Mouse (Mus musculus) midbrain, embryonic 16.5 days (tissue): Measurements from ENCODE around the gene Cacna2d3. TPM values are rescaled to one million over a fixed set of nuclear protein-coding genes. Genes with fewer than 3 reads are reported as not detected.

Source experiments
- ATAC-seq: fragments of 200-750 bp; cut with Nextera tagmentation; 2 replicates; pipeline ENCODE4 v1.8.0; 2017; ENCODE audit warnings: moderate TSS enrichment
- H3K27ac ChIP-seq: fragments of 300-500 bp; sonication (generic); 2 replicates; pipeline ENCODE4 v1.5.1; 2014; ENCODE audit warnings: mild to moderate bottlenecking, low read length, mixed read lengths
- H3K27me3 ChIP-seq: fragments of 300-500 bp; sonication (generic); 2 replicates; pipeline ENCODE4 v1.6.1; 2014; ENCODE audit warnings: low read depth, low read length, mixed read lengths; ENCODE audit not compliant: control insufficient read depth, insufficient read depth
- H3K36me3 ChIP-seq: fragments of 300-500 bp; sonication (generic); 2 replicates; pipeline ENCODE4 v1.6.1; 2014; ENCODE audit warnings: mild to moderate bottlenecking, low read length, moderate library complexity, mixed read lengths; ENCODE audit not compliant: control insufficient read depth, insufficient read depth
- H3K4me1 ChIP-seq: fragments of 300-500 bp; sonication (generic); 2 replicates; pipeline ENCODE4 v1.6.1; 2014; ENCODE audit warnings: mild to moderate bottlenecking, low read length, mixed read lengths; ENCODE audit not compliant: control insufficient read depth, insufficient read depth
- H3K4me2 ChIP-seq: fragments of 300-500 bp; sonication (generic); 2 replicates; pipeline ENCODE4 v1.6.1; 2014; ENCODE audit warnings: mild to moderate bottlenecking, low read length, mixed read lengths
- H3K4me3 ChIP-seq: fragments of 300-500 bp; sonication (generic); 2 replicates; pipeline ENCODE4 v1.5.1; 2014; ENCODE audit warnings: low read depth, mild to moderate bottlenecking, low read length, moderate library complexity, mixed read lengths
- H3K9ac ChIP-seq: fragments of 300-500 bp; sonication (generic); 2 replicates; pipeline ENCODE4 v1.6.1; 2014; ENCODE audit warnings: low read depth, low read length, mixed read lengths
- H3K9me3 ChIP-seq: fragments of 300-500 bp; sonication (generic); replicated peaks from 2 replicates; pipeline ENCODE4 v1.6.1; 2014; ENCODE audit warnings: mild to moderate bottlenecking, low read length, mixed read lengths; ENCODE audit not compliant: control insufficient read depth, poor library complexity, severe bottlenecking
- WGBS: fragments of 180-500 bp; shearing (Covaris S2); extraction: QIAGEN DNeasy Blood & Tissue Kit; methylation state at CpG from one replicate; pipeline ENCODE4 v1.1.7; 2014; 5-methylcytosine and 5-hydroxymethylcytosine counted together
- polyA plus RNA-seq: library from polyadenylated mRNA; unstranded; fragments of >200 nt; fragmentation: Nextera tagmentation; extraction: Ambion mirVana; gene quantifications from 2 replicates; pipeline ENCODE4 v1.2.1, GENCODE M21; 2015

The Cacna2d3 gene
- polyA plus RNA-seq, 1 experiment from 2014 or later, result 31.0 TPM

DNA sequence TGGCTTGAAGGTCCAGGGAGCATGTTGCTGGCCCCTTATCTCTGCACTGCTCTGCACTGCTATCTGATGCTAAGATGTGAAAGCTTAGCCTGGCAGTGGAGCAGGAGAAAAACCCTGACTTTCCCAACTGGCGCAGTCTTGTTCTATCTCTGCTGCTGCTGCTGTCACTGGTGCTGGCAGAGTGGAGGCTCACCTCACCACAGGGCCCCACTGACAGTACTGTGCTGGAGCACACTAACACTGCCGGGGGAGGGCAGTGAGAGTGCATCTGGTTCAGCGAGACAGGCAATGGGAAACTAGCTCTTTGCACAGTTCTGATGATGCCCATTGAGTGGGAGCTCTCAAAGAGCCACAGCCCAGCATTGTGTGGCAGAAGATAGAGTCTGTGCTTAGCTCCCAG is 283.4 kb downstream of the Cacna2d3 start:
- H3K27ac ChIP-seq, result no peak overlapping the region
- no peak overlapping the region for H3K4me2 ChIP-seq
- peaks cover 10% of the 10 kb centered on the region for H3K4me1 ChIP-seq
- H3K4me3 ChIP-seq, result no peak overlapping the region
- 80% methylated on average over 3 of the region's 3 CpGs for WGBS
- no peaks in the 10 kb centered on the region for H3K36me3 ChIP-seq
- H3K27me3 ChIP-seq, result no peaks in the 10 kb centered on the region
- H3K9me3 ChIP-seq, result no peaks in the 10 kb centered on the region
- H3K9ac ChIP-seq, result no peak overlapping the region
- no peak for ATAC-seq

DNA sequence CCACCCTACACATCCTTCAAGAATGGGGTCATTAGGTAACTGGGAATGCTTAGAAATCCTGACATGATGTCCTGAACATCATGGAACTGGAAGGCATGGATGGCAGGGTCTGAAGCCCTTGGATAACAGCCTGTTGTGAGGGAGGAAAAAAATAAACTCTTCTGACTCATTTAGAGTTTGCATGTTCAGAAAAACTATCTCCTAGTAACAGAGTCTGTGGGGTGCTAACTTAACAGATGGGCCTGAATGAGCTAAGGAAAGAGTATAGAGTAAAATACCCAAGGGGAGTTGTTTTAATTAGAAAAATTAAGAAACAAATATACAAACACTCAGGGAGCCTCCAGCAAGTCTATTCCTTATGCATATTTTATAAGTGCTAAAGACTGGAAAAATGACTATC is 286.5 kb downstream of the Cacna2d3 start:
- H3K4me3 ChIP-seq, result no peak overlapping the region
- H3K9me3 ChIP-seq, result no peaks in the 10 kb centered on the region
- H3K27me3 ChIP-seq, result no peaks in the 10 kb centered on the region
- no peak for ATAC-seq
- no peak overlapping the region for H3K9ac ChIP-seq
- H3K27ac ChIP-seq, result no peak overlapping the region
- H3K4me1 ChIP-seq, result no peaks in the 10 kb centered on the region
- no peak overlapping the region for H3K4me2 ChIP-seq
- H3K36me3 ChIP-seq, result no peaks in the 10 kb centered on the region

DNA sequence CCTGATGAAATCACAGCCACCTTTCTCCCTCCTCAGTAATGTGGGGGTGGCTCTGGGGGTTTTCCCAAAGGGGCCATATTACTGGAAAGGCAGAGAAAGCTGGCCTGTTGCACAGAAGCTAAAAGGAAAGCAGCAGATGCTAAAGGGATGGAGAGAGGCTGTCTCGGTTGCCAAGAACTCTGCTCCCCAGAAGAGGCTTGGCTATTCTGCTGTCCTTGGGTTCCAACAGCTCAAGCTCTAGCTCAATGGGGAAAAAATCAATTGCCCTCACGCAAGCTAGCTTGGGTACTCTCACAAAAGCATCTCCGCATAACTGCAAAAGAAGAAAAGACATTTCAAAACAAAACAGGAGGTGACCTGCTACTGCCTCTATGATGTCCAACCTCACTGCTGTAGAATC is 287.9 kb downstream of the Cacna2d3 start:
- ATAC-seq, result no peak
- no peaks in the 10 kb centered on the region for H3K27me3 ChIP-seq
- no peaks in the 10 kb centered on the region for H3K9me3 ChIP-seq
- H3K4me2 ChIP-seq, result no peak overlapping the region
- no peak overlapping the region for H3K27ac ChIP-seq
- H3K4me1 ChIP-seq, result no peaks in the 10 kb centered on the region
- H3K4me3 ChIP-seq, result no peak overlapping the region
- H3K9ac ChIP-seq, result no peak overlapping the region
- WGBS, result 64% methylated on average over 3 of the region's 3 CpGs
- no peaks in the 10 kb centered on the region for H3K36me3 ChIP-seq

DNA sequence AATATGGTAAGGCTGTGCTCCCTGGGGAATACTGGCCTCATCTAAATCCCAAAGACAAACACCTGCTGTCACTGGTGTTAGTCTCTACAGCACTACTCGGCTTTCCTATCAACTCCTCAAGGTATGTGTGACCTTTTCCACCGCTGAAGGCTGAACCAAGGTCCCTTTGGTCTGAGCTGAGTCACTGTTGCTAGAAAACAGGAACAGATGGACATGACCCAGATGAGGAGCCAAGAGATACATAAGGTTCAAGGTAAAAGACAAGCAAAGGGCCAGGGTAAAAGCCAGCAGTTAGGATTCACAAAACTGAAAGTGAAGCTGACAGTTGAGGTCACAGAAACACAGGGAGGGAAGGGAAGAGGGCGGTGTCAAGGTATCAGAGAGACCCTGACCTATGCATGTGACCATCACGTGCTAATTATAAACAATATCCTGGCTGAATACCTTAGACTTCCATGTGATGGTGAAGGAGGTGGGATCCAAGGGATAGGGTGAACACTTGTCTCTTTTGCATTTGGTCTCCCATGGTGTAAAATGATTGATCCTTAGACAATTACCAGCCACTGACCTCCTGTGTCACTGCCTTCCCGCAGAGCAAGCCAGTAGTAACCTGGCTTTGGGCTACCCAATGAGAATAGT is 288.5 kb downstream of the Cacna2d3 start:
- no peak overlapping the region for H3K9ac ChIP-seq
- 68% methylated on average over 5 of the region's 5 CpGs for WGBS
- no peak overlapping the region for H3K27ac ChIP-seq

DNA sequence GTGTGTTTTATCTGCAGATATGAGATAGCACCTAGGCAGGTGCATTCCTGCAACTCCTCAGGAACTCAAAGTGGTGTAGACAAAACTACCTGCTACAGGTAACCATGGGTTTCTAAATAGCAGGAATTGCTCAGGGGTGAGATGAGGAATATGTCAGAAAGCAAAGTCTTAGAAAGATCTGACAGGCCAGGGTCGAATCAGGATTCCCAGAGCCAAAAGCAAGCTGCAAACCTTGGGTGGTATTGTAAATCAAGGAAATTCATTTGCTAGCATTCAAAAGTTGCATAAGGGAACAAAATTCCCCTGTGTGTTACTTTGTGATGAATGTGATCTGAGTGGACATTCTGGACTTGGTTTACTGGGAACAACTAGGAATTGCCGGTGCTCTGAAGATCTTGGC is 291.9 kb downstream of the Cacna2d3 start:
- WGBS, result 42% methylated on average over 2 of the region's 2 CpGs
- Histone ChIP-seq H3K9me3 (no peaks in the 10 kb centered on the region), H3K27me3 (no peaks in the 10 kb centered on the region), H3K36me3 (no peaks in the 10 kb centered on the region), H3K27ac (no peak overlapping the region), H3K4me3 (no peak overlapping the region), H3K4me2 (no peak overlapping the region), H3K9ac (no peak overlapping the region), H3K4me1 (no peaks in the 10 kb centered on the region)
- ATAC-seq, result no peak

More for the DNA sequence above, 288.5 kb downstream of the Cacna2d3 start:
- Histone ChIP-seq H3K36me3 (no peaks in the 10 kb centered on the region), H3K4me2 (no peak overlapping the region), H3K9me3 (no peaks in the 10 kb centered on the region), H3K4me1 (no peaks in the 10 kb centered on the region), H3K27me3 (no peaks in the 10 kb centered on the region), H3K4me3 (no peak overlapping the region)
- ATAC-seq, result no peak

DNA sequence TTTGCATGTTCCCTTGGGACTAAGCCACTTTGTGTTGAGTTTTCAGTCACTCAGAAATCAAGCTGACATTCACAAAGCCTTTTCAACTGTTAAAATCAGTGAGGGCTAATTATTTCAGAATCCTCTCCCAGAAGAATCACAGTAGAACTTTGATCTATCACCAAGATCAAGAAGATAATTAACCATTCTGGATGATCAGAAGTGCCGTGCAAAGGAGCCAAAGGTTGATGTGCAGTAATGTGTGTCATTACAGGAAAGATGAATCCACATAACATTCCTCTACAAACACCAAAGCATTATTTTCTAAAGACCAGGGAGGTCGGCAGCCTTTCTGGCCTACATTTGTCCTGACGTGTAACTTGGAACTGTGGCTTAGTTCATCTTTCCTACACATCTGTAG is 296.0 kb downstream of the Cacna2d3 start:
- Histone ChIP-seq H3K9ac (no peak overlapping the region), H3K27ac (no peak overlapping the region), H3K4me1 (no peaks in the 10 kb centered on the region), H3K4me3 (no peak overlapping the region), H3K27me3 (no peaks in the 10 kb centered on the region), H3K4me2 (no peak overlapping the region), H3K9me3 (no peaks in the 10 kb centered on the region), H3K36me3 (no peaks in the 10 kb centered on the region)
- no peak for ATAC-seq
- WGBS, result 73% methylated on average over 3 of the region's 3 CpGs

DNA sequence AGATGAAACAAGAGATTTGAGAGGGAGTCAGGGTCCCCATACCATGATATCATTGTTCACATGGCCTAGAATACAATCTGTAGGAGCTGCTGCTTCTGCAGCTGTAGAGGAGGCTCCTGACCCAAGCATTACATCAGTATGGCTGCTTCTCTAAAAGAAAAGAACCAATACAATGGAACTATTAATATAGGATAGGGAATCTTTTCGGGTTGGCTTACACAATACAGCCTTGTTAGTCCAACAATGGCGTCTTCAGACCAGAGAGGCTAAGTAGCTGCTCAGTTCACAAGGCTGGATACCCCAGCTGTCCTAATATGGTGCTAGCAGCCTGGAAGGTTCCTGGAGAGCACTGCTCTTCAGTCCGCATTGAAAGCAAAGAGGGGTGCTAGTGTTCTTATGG is 296.5 kb downstream of the Cacna2d3 start:
- no peak overlapping the region for H3K27ac ChIP-seq
- no peaks in the 10 kb centered on the region for H3K27me3 ChIP-seq
- H3K9me3 ChIP-seq, result no peaks in the 10 kb centered on the region
- no peak for ATAC-seq
- H3K4me1 ChIP-seq, result no peaks in the 10 kb centered on the region
- no peak overlapping the region for H3K9ac ChIP-seq
- H3K4me2 ChIP-seq, result no peak overlapping the region
- H3K4me3 ChIP-seq, result no peak overlapping the region
- 81% methylated on average over 3 of the region's 3 CpGs for WGBS
- no peaks in the 10 kb centered on the region for H3K36me3 ChIP-seq

DNA sequence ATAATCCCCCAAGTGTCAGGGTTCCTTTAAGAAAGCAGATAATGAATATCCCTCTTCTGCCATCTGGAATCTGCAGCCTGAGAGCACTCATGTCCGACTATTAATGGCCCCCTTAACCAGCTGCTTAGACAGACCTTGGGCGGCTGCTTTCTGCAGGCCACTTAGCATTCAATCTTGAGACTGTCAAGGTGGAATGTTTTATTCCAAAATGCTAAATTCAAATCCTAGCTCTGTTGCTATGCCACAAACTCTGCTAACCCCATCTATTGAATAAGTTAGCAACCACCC is 315.8 kb downstream of the Cacna2d3 start:
- Histone ChIP-seq H3K4me2 (no peak overlapping the region), H3K4me1 (peaks cover 8% of the 10 kb centered on the region; the same call in 1 of the 2 replicates), H3K9ac (no peak overlapping the region), H3K36me3 (no peaks in the 10 kb centered on the region), H3K27me3 (no peaks in the 10 kb centered on the region), H3K27ac (no peak overlapping the region), H3K4me3 (no peak overlapping the region), H3K9me3 (no peaks in the 10 kb centered on the region)
- 12% methylated on average over 2 of the region's 2 CpGs for WGBS
- no peak for ATAC-seq

DNA sequence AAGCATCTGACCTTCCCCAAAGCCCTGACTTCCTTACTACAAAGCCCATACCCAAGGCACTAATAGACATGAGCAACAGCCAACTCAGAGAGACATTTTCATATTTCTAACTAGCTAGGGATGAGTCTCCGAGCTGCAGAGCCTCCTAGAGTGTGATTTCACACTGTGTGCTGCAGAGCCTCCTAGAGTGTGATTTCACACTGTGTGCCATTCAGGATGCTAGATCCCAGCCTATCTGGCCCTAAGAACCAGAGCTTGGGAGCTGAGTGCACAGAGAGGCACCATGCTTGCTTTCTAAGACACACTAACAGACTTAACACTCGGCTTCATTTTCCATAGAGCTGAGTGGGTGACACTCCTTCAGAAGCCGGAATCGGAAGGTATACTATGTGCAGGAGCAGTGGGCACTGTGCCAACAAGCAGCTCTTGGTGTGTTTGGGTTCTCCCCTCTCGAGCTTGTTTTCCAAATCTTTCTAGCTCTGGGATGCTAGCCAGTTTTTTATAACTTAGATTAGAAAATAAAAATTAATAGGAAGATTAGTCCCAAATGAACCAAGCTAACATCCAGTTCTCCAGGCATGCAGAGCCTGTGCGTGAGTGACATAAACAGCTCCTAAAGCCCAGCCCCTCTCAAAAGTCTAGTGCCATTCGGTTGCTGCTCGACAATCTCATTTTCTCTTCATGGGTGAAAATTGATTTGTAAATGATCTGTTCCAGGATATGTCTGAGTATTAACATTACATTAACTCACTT is 316.4 kb downstream of the Cacna2d3 start:
- H3K9ac ChIP-seq, result no peak overlapping the region
- no peak overlapping the region for H3K27ac ChIP-seq
- no peaks in the 10 kb centered on the region for H3K36me3 ChIP-seq
- 52% methylated on average over 8 of the region's 8 CpGs for WGBS
- no peaks in the 10 kb centered on the region for H3K27me3 ChIP-seq
- H3K4me1 ChIP-seq, result peaks cover 6% of the 10 kb centered on the region; the same call in 1 of the 2 replicates
- H3K9me3 ChIP-seq, result no peaks in the 10 kb centered on the region
- H3K4me2 ChIP-seq, result no peak overlapping the region
- no peak for ATAC-seq
- no peak overlapping the region for H3K4me3 ChIP-seq
